Mouse (Mus musculus): ENCODE measurements around the gene Pspn. TPM values are rescaled to one million over a fixed set of nuclear protein-coding genes. Genes with fewer than 3 reads are reported as not detected.

Gene Pspn
- polyA plus RNA-seq (2015; fragmentation: Nextera tagmentation; extraction: Ambion mirVana): 0.47 TPM in 1 of 2 replicates, not detected in the other

DNA sequence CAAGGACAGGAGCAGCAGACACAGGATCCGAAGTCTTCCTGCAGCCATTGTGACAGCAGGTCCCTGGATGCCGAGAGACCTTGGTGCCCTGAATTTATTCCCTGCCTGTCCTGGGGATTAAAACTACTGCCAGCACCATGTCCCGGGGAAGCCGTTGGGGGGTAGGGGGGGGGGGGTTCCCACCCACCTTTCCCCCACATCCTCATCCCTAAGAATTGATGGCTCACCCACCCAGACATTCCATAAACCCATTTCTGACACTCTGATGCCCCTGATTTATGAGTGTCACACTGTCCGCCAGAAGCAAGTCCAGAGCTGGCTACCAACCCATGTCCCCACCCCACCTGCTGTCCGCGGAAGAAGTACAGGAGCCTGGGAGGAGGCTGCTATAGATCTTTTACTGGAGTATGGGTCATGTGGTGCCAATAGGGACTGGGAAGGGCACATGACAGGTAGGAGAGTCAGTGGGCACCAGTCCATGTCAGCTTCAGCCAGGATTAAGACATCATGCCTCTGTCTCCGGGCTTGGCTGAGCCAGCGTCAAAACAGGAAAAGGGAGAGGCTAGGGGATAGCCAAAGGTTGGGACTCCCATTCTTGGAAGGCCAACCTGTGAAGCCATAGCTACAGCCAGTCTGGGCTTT lies at the start of gene Pspn:
Gene Pspn (minus strand): TSS at position 51 of the 642 bp plus-strand sequence.
- ATAC-seq (ENCODE audit: low read depth): no peak
- Histone ChIP-seq H3K27me3 (no peaks in the 10 kb centered on the region), H3K9me3 (no peaks in the 10 kb centered on the region), H3K36me3 (peaks cover 73% of the 10 kb centered on the region), H3K27ac (replicated peaks) (no peak within 1 kb of the TSS), H3K4me2 (no peak within 1 kb of the TSS), H3K4me1 (replicated peaks) (peaks cover 14% of the 10 kb centered on the region), H3K4me3 (no peak within 1 kb of the TSS), H3K9ac (no peak within 1 kb of the TSS)
- 92% methylated on average over 9 of the region's 9 CpGs for WGBS

DNA sequence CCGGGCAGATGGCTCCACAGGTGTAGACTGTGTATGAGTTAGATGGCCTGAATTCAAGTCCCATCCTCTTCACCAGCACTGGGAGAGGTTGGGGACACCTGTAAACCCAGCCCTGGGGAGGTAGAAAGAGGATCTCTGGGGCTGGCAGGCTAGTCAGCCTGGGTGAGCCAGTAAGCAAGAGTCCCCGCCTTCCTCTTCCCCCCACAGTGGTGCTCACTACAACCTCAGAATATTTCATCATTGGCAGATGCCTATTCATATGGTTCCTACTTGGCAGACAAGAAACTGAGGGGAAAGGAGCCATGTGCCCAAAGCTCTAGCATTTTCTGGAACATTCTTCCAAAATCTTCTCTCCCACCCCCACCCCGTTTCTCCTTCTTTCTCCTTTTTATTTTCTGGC lies 49.0 kb upstream of the Pspn start:
- Histone ChIP-seq H3K27me3 (no peaks in the 10 kb centered on the region), H3K9ac (no peak overlapping the region), H3K36me3 (peaks cover 78% of the 10 kb centered on the region), H3K9me3 (no peaks in the 10 kb centered on the region), H3K27ac (replicated peaks) (no peak overlapping the region), H3K4me2 (no peak overlapping the region), H3K4me3 (no peak overlapping the region), H3K4me1 (replicated peaks) (no peaks in the 10 kb centered on the region)
- WGBS: 93% methylated on average over 3 of the region's 3 CpGs
- ATAC-seq (ENCODE audit: low read depth): no peak

DNA sequence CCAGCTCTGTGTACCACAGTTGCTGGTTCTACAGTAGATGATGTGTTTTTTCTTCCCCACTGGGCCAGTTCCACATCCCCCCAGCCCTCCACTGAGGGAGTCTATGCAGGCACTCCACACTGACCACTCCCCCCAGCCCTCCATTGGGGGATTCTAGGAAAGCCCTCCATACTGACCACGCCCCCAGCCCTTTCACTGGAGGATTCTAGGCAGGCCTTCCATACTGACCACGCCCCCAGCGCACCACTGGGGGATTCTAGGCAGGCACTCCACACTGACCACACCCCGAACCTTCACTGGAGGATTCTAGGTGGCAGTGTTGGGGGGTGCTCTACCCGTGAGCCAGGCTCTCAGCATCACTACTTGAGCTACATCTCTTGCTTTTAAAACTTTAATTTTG lies 47.6 kb upstream of the Pspn start:
- no peak overlapping the region for H3K4me2 ChIP-seq
- H3K27me3 ChIP-seq: no peaks in the 10 kb centered on the region
- no peak overlapping the region for H3K9ac ChIP-seq
- H3K4me3 ChIP-seq: no peak overlapping the region
- no peak overlapping the region for H3K27ac ChIP-seq (replicated peaks)
- peaks cover 64% of the 10 kb centered on the region for H3K36me3 ChIP-seq
- no peaks in the 10 kb centered on the region for H3K4me1 ChIP-seq (replicated peaks)
- WGBS: 39% methylated on average over 5 of the region's 5 CpGs
- 0 out of 2 replicates have a peak, but pooled peaks have one; percentile 14 for ATAC-seq (ENCODE audit: low read depth)
- H3K9me3 ChIP-seq: no peaks in the 10 kb centered on the region

DNA sequence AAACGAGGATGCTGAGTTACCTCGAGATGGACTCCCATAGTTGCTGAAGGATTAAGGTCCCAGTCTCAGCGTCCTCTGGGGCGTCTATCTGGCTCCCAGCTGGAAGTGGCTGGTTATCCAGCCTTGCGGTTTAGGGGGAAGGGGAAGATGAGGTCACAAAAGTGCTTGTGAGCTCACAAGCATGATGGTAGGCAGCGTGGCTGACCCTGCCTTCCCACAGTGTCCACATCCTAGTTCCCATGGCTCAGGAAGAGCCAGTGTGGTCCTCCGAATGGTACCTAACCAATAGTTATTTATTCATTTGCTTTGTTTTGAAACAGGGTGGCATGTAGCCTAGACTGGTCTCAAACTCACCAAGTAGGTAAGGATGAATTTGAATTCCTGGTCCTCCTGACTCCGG lies 41.7 kb upstream of the Pspn start, which contains the start of gene Slc25a41:
Gene Slc25a41 (minus strand): TSS at position 101 of the 400 bp plus-strand sequence.
- Histone ChIP-seq H3K4me2 (no peak within 1 kb of the TSS), H3K27ac (replicated peaks) (no peak within 1 kb of the TSS), H3K4me1 (replicated peaks) (no peaks in the 10 kb centered on the region), H3K4me3 (no peak within 1 kb of the TSS), H3K9me3 (no peaks in the 10 kb centered on the region), H3K36me3 (peaks cover 19% of the 10 kb centered on the region), H3K27me3 (peaks cover 22% of the 10 kb centered on the region), H3K9ac (no peak within 1 kb of the TSS)
- 75% methylated on average over 8 of the region's 8 CpGs for WGBS
- ATAC-seq (ENCODE audit: low read depth): no peak

DNA sequence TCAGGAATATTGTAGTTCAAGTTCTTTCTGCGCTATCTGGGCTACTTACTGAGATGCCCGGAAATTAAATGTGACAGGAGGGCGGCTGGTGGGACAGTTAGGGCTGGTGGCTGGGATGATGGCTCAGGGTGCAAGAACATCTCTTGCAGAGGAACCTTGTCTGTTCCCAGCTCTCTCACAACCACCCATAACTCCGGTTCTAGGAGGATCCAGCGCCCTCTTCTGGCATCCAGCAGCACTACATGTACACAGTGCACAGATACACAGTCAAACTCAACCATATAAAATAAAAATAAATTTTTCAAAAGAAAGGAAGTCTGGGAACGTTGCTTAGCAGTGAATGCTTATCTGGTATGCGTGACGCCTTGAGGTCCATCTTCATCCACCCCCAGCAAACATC lies 39.2 kb upstream of the Pspn start:
- WGBS: 42% methylated on average over 8 of the region's 8 CpGs
- Histone ChIP-seq H3K4me2 (no peak overlapping the region), H3K27me3 (peaks cover 22% of the 10 kb centered on the region), H3K4me3 (no peak overlapping the region), H3K4me1 (replicated peaks) (no peaks in the 10 kb centered on the region), H3K27ac (replicated peaks) (no peak overlapping the region), H3K36me3 (no peaks in the 10 kb centered on the region), H3K9ac (no peak overlapping the region), H3K9me3 (no peaks in the 10 kb centered on the region)
- no peak for ATAC-seq (ENCODE audit: low read depth)

DNA sequence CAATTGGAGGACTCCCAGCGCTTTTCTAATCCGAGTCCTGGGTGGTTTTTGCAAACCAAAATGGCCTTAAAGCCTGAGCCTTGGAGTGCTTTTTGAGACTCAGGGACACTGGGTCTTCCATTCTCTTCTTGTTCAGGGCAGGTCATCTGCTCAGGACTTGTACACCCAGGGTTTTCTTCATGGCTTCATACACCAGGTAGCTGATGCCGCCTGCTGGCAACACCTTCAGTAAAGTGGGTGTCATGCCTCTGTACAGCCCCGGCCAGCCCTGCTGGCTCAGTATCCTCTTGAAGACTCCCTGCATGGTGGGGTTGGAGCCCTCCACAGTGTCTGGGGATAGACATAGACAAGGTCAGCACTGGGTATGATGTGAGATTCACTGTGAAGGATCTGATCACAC lies 33.0 kb upstream of the Pspn start:
- Histone ChIP-seq H3K4me3 (peak overlapping the region; percentile 45), H3K4me1 (replicated peaks) (peaks cover 29% of the 10 kb centered on the region), H3K9ac (no peak overlapping the region), H3K9me3 (no peaks in the 10 kb centered on the region), H3K27me3 (peaks cover 3% of the 10 kb centered on the region), H3K27ac (replicated peaks) (peak overlapping the region; percentile 90; the same call in 1 of the 2 replicates), H3K36me3 (peaks cover 10% of the 10 kb centered on the region), H3K4me2 (peak overlapping the region; percentile 68; the same call in 1 of the 2 replicates)
- no peak for ATAC-seq (ENCODE audit: low read depth)
- 87% methylated on average over 4 of the region's 4 CpGs for WGBS

DNA sequence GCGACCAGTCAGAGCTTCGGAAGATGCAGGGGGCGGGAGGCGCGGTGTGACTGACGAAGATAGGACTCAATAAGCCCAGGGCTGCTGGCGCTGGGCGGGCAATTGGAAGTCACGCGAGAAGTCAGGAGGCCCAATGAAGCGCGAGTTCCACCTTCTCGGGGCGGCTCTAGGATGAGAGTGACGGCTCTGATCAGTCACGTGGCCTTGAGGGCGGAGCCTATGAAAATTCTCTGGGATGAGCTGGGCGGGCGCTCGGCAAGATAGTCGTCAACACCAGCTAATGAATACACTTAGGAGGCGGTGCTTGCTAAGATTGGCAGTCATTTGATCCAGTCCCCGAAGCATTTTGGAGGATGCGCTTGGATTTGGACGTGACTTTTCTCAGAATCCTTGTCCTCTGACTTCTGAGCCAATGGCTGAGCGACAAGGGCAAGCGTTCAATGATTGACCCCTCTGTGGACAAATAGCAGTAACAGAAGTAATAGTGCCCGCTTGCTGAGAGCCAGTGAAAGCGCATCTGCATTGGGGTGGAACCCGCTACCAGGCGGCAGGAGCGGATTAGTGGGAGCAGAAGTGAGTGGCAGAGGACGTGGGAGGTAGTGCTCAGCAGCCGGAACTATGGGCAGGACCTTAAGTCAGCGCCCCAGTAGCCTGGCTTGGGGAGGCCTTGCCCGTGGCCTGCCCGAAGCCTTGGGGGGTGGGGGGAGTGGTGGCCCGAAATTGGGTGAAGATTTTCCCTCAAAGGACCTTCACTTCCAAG lies 32.0 kb upstream of the Pspn start:
- peak overlapping the region; percentile 68 for H3K4me2 ChIP-seq
- 1% methylated on average over 38 of the region's 38 CpGs for WGBS
- peaks cover 20% of the 10 kb centered on the region for H3K36me3 ChIP-seq
- H3K9ac ChIP-seq: peak overlapping the region; percentile 67
- H3K4me3 ChIP-seq: peak overlapping the region; percentile 92
- no peaks in the 10 kb centered on the region; the same call in 1 of the 2 replicates for H3K27me3 ChIP-seq
- peak; percentile 99 for ATAC-seq (ENCODE audit: low read depth)
- no peaks in the 10 kb centered on the region for H3K9me3 ChIP-seq
- peaks cover 29% of the 10 kb centered on the region for H3K4me1 ChIP-seq (replicated peaks)
- H3K27ac ChIP-seq (replicated peaks): peak overlapping the region; percentile 90

DNA sequence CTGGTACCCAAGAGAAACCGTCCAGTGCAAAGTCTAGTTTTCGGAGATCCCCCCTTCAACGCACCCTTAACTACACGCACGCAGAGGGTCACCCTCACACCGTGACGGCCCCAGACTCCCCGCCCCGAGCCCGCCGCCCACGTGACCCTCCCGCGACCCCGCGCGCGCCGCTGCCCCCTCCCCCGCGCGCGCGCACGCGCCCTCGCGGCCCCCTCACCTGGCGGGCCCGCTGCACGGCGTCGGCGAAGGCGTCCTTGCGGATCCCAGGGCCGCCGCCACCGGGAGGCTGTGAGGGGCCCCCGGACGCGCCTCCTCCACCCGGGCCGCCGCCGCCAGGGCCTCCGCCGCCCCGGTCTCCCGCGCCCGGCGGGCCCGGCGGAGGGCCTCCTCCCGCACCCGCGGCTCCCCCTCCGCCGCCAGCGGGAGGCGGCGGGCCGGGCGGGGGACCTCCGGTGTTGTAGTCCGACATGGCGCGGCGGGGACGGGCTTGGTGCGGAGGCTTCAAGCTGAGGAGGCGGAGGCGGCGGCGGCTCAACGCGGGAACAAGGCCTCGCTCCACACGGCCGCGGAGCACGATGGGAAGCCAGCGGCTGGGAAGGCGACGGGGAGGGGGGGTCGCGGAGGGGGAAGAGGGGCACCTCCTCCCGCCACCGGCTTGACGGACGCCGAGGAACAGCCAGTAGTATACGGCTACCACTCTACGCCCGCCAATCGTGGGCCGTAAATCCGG lies 31.3 kb upstream of the Pspn start, which contains the start of gene Khsrp:
Gene Khsrp (minus strand): TSS at position 592 of the 730 bp plus-strand sequence.
- H3K36me3 ChIP-seq: peaks cover 27% of the 10 kb centered on the region
- H3K9ac ChIP-seq: peak within 1 kb of the TSS; percentile 99
- H3K27ac ChIP-seq (replicated peaks): peak within 1 kb of the TSS; percentile 97
- H3K9me3 ChIP-seq: no peaks in the 10 kb centered on the region
- H3K27me3 ChIP-seq: no peaks in the 10 kb centered on the region
- no peak for ATAC-seq (ENCODE audit: low read depth)
- peaks cover 29% of the 10 kb centered on the region for H3K4me1 ChIP-seq (replicated peaks)
- under 1% methylated on average over 82 of the region's 99 CpGs for WGBS
- H3K4me2 ChIP-seq: peak within 1 kb of the TSS; percentile 98
- peak within 1 kb of the TSS; percentile 92 for H3K4me3 ChIP-seq

DNA sequence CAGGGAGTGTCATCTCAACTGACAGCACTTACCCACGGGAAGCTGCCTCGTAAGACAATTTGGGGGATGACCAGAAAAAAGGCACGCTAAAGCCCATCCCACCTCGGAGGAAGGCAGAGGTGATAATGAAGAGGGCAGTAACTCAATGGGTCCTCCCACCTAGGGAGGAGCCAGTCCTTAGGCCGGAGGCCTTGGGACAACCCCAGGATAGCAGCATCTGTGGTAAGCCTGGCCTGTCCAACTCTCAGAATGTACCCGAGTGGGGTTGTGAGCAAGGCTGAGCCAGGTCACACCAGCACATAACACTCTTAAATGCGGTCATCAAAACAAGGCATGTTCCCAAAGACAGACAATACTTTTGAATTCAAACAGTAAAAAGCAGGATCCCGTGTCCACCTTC lies 29.9 kb upstream of the Pspn start:
- no peaks in the 10 kb centered on the region for H3K27me3 ChIP-seq
- H3K9me3 ChIP-seq: no peaks in the 10 kb centered on the region
- peak overlapping the region; percentile 92 for H3K4me3 ChIP-seq
- no peak overlapping the region for H3K27ac ChIP-seq (replicated peaks)
- peaks cover 29% of the 10 kb centered on the region for H3K4me1 ChIP-seq (replicated peaks)
- peaks cover 41% of the 10 kb centered on the region for H3K36me3 ChIP-seq
- no peak for ATAC-seq (ENCODE audit: low read depth)
- 43% methylated on average over 8 of the region's 8 CpGs for WGBS
- peak overlapping the region; percentile 98 for H3K4me2 ChIP-seq
- H3K9ac ChIP-seq: peak overlapping the region; percentile 99

DNA sequence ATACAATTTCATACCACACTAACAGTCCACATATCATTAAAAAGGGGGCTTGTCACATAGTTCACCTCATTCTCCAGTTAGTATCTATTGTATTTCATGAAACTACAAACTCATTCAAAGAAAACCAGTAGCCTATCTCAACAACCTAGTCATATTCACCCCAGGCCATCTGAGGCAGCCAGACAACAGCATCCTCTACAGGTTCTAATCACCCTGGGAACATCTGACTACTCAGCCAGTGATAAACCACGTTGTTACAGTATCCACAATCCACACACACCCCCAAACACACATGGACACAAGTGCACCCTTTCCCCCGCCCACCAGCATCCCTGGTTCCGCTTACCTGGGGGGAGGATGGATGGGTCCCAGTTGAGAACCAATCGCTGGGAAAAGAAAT lies 27.7 kb upstream of the Pspn start:
- H3K9ac ChIP-seq: no peak overlapping the region
- peaks cover 24% of the 10 kb centered on the region for H3K4me1 ChIP-seq (replicated peaks)
- no peak overlapping the region for H3K4me2 ChIP-seq
- peaks cover 63% of the 10 kb centered on the region for H3K36me3 ChIP-seq
- H3K4me3 ChIP-seq: no peak overlapping the region
- H3K9me3 ChIP-seq: no peaks in the 10 kb centered on the region
- no peaks in the 10 kb centered on the region for H3K27me3 ChIP-seq
- no peak overlapping the region for H3K27ac ChIP-seq (replicated peaks)
- no peak for ATAC-seq (ENCODE audit: low read depth)
- WGBS: 87% methylated on average over 4 of the region's 4 CpGs

DNA sequence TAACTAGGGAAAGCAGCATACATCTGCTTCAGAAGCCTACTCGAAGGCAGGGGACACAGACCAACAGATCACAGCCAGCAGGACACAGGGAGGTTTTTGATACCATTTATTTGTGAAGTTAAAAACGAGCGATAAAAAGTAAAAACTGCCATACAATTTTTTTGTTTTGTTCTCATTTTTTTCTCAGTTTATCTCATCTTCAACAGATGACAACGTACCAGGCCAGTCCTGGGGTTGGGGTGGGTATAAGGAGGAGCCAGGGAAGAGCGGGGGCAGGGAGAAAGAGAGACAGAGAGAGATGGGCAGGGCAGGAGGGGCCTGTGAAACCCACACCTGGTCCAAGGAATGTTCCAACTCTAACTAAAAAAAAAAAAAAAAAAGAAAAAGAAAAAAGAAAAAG lies 21.1 kb upstream of the Pspn start:
- no peak overlapping the region for H3K27ac ChIP-seq (replicated peaks)
- H3K4me1 ChIP-seq (replicated peaks): no peaks in the 10 kb centered on the region
- 92% methylated on average over 5 of the region's 5 CpGs for WGBS
- no peaks in the 10 kb centered on the region for H3K27me3 ChIP-seq
- no peak overlapping the region for H3K9ac ChIP-seq
- ATAC-seq (ENCODE audit: low read depth): no peak
- no peak overlapping the region for H3K4me3 ChIP-seq
- peaks cover 66% of the 10 kb centered on the region for H3K36me3 ChIP-seq
- no peak overlapping the region for H3K4me2 ChIP-seq
- no peaks in the 10 kb centered on the region for H3K9me3 ChIP-seq

DNA sequence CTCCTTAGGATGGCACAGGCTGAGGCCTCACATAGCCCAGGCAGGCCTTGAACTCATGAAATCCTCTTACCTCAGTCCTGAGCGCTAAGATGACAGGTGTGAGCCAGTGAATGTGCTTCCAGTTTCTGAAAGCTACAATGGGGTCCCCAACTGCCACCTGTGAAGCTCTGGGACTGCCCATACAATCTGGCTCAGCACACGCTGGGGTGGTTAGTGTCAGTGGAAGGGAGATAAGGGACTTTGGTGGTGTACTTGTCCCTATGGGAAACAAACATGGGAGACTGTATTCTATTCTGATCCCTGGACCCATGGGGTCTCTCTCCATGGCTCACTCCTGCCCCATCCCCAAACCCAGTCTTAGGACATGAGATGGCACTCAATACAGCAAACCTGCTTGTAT lies 19.9 kb upstream of the Pspn start:
- Histone ChIP-seq H3K9ac (no peak overlapping the region), H3K27ac (replicated peaks) (no peak overlapping the region), H3K27me3 (no peaks in the 10 kb centered on the region), H3K36me3 (peaks cover 53% of the 10 kb centered on the region), H3K9me3 (no peaks in the 10 kb centered on the region), H3K4me3 (no peak overlapping the region), H3K4me2 (no peak overlapping the region), H3K4me1 (replicated peaks) (no peaks in the 10 kb centered on the region)
- no peak for ATAC-seq (ENCODE audit: low read depth)
- WGBS: 86% methylated on average over 2 of the region's 2 CpGs
